Mouse (Mus musculus) bone marrow, adult 2 months (tissue): ENCODE measurements around the gene Add3.

ENCODE experiments used
- CTCF ChIP-seq: fragments of 200-500 bp; IDR thresholded peaks from 2 replicates; pipeline ENCODE4 v1.5.1; 2011; ENCODE audit warnings: low read length, control low read depth; ENCODE audit not compliant: control insufficient read depth, insufficient read depth
- POLR2A ChIP-seq: fragments of 200-500 bp; IDR thresholded peaks from 2 replicates; pipeline ENCODE4 v1.6.1; 2011; ENCODE audit warnings: low read depth, mild to moderate bottlenecking, control low read depth, low read length, borderline replicate concordance; ENCODE audit not compliant: control insufficient read depth

GRCm38 (mm10) chr19:53128494-53129337, 11.5 kb upstream of the Add3 start:
- TF ChIP-seq POLR2A = no peak
- no peak for TF ChIP-seq CTCF
